Mouse (Mus musculus) neural tube, embryonic 13.5 days (tissue): ENCODE results near the gene Lrp8. TPM values are rescaled to one million over a fixed set of nuclear protein-coding genes. Genes with fewer than 3 reads are reported as not detected.

Source experiments
- ATAC-seq: fragments of 200-750 bp; cut with Nextera tagmentation; 2 replicates; pipeline ENCODE4 v1.8.0; 2017; ENCODE audit warnings: low read depth, mild to moderate bottlenecking, moderate TSS enrichment, moderate library complexity
- H3K27ac ChIP-seq: fragments of 300-500 bp; sonication (generic); replicated peaks from 2 replicates; pipeline ENCODE4 v1.5.1; 2015; ENCODE audit warnings: moderate library complexity, mild to moderate bottlenecking, inconsistent platforms
- H3K27me3 ChIP-seq: fragments of 300-500 bp; sonication (generic); 2 replicates; pipeline ENCODE4 v1.6.1; 2015; ENCODE audit warnings: mild to moderate bottlenecking, inconsistent platforms
- H3K36me3 ChIP-seq: fragments of 300-500 bp; sonication (generic); 2 replicates; pipeline ENCODE4 v1.6.1; 2015; ENCODE audit warnings: mild to moderate bottlenecking, inconsistent platforms
- H3K4me1 ChIP-seq: fragments of 300-500 bp; sonication (generic); replicated peaks from 2 replicates; pipeline ENCODE4 v1.6.1; 2015; ENCODE audit warnings: inconsistent platforms
- H3K4me2 ChIP-seq: fragments of 300-500 bp; sonication (generic); 2 replicates; pipeline ENCODE4 v1.6.1; 2015; ENCODE audit warnings: inconsistent platforms, mild to moderate bottlenecking, moderate library complexity
- H3K4me3 ChIP-seq: fragments of 300-500 bp; sonication (generic); 2 replicates; pipeline ENCODE4 v1.5.1; 2015; ENCODE audit warnings: mild to moderate bottlenecking, inconsistent platforms
- H3K9ac ChIP-seq: fragments of 300-500 bp; sonication (generic); 2 replicates; pipeline ENCODE4 v1.6.1; 2015; ENCODE audit warnings: moderate library complexity, mild to moderate bottlenecking, inconsistent platforms
- H3K9me3 ChIP-seq: fragments of 300-500 bp; sonication (generic); 2 replicates; pipeline ENCODE4 v1.6.1; 2016; ENCODE audit warnings: inconsistent platforms
- WGBS: fragments of 180-500 bp; shearing (Covaris S2); methylation state at CpG from one replicate; pipeline ENCODE4 v1.1.7; 2015; 5-methylcytosine and 5-hydroxymethylcytosine counted together
- polyA plus RNA-seq: library from polyadenylated mRNA; unstranded; fragments of >200 nt; fragmentation: Nextera tagmentation; extraction: Ambion mirVana; gene quantifications from 2 replicates; pipeline ENCODE4 v1.2.1, GENCODE M21; 2015

Gene Lrp8
- polyA plus RNA-seq, 1 experiment from 2014 or later, result 51.2 TPM

- Histone ChIP-seq H3K9me3 (no peaks in the 10 kb centered on the region), H3K4me2 (no peak overlapping the region), H3K4me1 (no peaks in the 10 kb centered on the region), H3K27me3 (no peaks in the 10 kb centered on the region), H3K9ac (no peak overlapping the region), H3K27ac (no peak overlapping the region), H3K4me3 (no peak overlapping the region), H3K36me3 (peaks cover 48% of the 10 kb centered on the region)
- no peak for ATAC-seq
- 85% methylated on average over 5 of the region's 5 CpGs for WGBS
These were observed 97.3 kb downstream of the Lrp8 start for GRCm38 (mm10) chr4:107899211-107899927.

- Histone ChIP-seq H3K27me3 (no peaks in the 10 kb centered on the region), H3K27ac (no peak overlapping the region), H3K4me3 (no peak overlapping the region), H3K36me3 (peaks cover 44% of the 10 kb centered on the region), H3K9me3 (no peaks in the 10 kb centered on the region), H3K4me1 (no peaks in the 10 kb centered on the region), H3K4me2 (no peak overlapping the region), H3K9ac (no peak overlapping the region)
- no peak for ATAC-seq
- 86% methylated on average over 3 of the region's 3 CpGs for WGBS
These were observed 98.1 kb downstream of the Lrp8 start for GRCm38 (mm10) chr4:107900206-107900605.

- no peak overlapping the region for H3K9ac ChIP-seq
- H3K4me1 ChIP-seq, result no peaks in the 10 kb centered on the region
- peaks cover 30% of the 10 kb centered on the region for H3K36me3 ChIP-seq
- no peak overlapping the region for H3K4me2 ChIP-seq
- no peak overlapping the region for H3K27ac ChIP-seq
- no peak for ATAC-seq
- no peak overlapping the region for H3K4me3 ChIP-seq
- H3K9me3 ChIP-seq, result no peaks in the 10 kb centered on the region
- WGBS, result 93% methylated on average over 10 of the region's 10 CpGs
- no peaks in the 10 kb centered on the region for H3K27me3 ChIP-seq
These were observed 102.2 kb downstream of the Lrp8 start for GRCm38 (mm10) chr4:107904252-107904651.

- Histone ChIP-seq H3K4me2 (no peak overlapping the region), H3K4me3 (no peak overlapping the region), H3K27me3 (no peaks in the 10 kb centered on the region), H3K9ac (no peak overlapping the region), H3K36me3 (peaks cover 45% of the 10 kb centered on the region), H3K9me3 (no peaks in the 10 kb centered on the region), H3K4me1 (no peaks in the 10 kb centered on the region), H3K27ac (no peak overlapping the region)
- WGBS, result 88% methylated on average over 9 of the region's 9 CpGs
- ATAC-seq, result no peak
These were observed 104.5 kb downstream of the Lrp8 start for GRCm38 (mm10) chr4:107906561-107906960.

GRCm38 (mm10) chr4:107910020-107910419 lies 108.0 kb downstream of the Lrp8 start:
- H3K9ac ChIP-seq, result no peak overlapping the region
- no peak for ATAC-seq
- H3K27me3 ChIP-seq, result no peaks in the 10 kb centered on the region
- WGBS, result 90% methylated on average over 4 of the region's 4 CpGs
- no peak overlapping the region for H3K4me3 ChIP-seq
- H3K36me3 ChIP-seq, result peaks cover 59% of the 10 kb centered on the region
- no peak overlapping the region for H3K27ac ChIP-seq
- no peaks in the 10 kb centered on the region for H3K4me1 ChIP-seq
- no peak overlapping the region for H3K4me2 ChIP-seq
- H3K9me3 ChIP-seq, result no peaks in the 10 kb centered on the region

DNA sequence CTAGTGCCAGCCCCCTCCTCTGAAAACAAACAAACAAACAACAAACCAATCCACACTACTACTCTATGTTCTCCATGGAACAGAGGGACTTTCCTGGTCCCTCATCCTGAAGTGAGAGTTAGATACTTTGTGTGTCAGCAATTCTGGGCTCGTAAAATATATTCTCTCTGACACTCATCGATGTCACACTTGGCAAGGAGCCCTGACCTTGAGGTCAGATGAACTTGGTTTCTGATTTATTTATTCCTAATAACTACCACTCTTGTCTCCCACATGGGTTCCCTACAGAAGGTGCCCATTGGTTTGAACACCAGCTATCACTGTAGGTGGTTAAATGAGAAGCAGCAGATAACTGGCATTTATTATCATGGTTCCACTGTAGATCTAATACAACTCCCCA lies 118.3 kb downstream of the Lrp8 start:
- no peak for ATAC-seq
- no peaks in the 10 kb centered on the region for H3K27me3 ChIP-seq
- H3K9me3 ChIP-seq, result no peaks in the 10 kb centered on the region
- no peak overlapping the region for H3K27ac ChIP-seq
- H3K4me2 ChIP-seq, result no peak overlapping the region
- WGBS, result 82% methylated on average over 2 of the region's 2 CpGs
- H3K4me3 ChIP-seq, result no peak overlapping the region
- peaks cover 20% of the 10 kb centered on the region for H3K4me1 ChIP-seq
- H3K9ac ChIP-seq, result no peak overlapping the region
- H3K36me3 ChIP-seq, result no peaks in the 10 kb centered on the region

- Histone ChIP-seq H3K27me3 (no peaks in the 10 kb centered on the region), H3K4me3 (no peak overlapping the region), H3K36me3 (no peaks in the 10 kb centered on the region), H3K4me2 (no peak overlapping the region), H3K4me1 (peaks cover 20% of the 10 kb centered on the region), H3K9me3 (no peaks in the 10 kb centered on the region), H3K9ac (no peak overlapping the region), H3K27ac (no peak overlapping the region)
- 76% methylated on average over 8 of the region's 8 CpGs for WGBS
- no peak for ATAC-seq
These were observed 119.2 kb downstream of the Lrp8 start for GRCm38 (mm10) chr4:107921152-107921695.

- H3K4me1 ChIP-seq, result peaks cover 20% of the 10 kb centered on the region
- no peaks in the 10 kb centered on the region for H3K36me3 ChIP-seq
- WGBS, result 48% methylated on average over 4 of the region's 4 CpGs
- H3K4me2 ChIP-seq, result peak overlapping the region; percentile 72
- H3K9me3 ChIP-seq, result no peaks in the 10 kb centered on the region
- peak overlapping the region; percentile 5; the same call in 1 of the 2 replicates for H3K4me3 ChIP-seq
- H3K27me3 ChIP-seq, result no peaks in the 10 kb centered on the region
- no peak overlapping the region for H3K27ac ChIP-seq
- ATAC-seq, result no peak
- H3K9ac ChIP-seq, result no peak overlapping the region
These were observed 119.9 kb downstream of the Lrp8 start for GRCm38 (mm10) chr4:107921952-107922351.

DNA sequence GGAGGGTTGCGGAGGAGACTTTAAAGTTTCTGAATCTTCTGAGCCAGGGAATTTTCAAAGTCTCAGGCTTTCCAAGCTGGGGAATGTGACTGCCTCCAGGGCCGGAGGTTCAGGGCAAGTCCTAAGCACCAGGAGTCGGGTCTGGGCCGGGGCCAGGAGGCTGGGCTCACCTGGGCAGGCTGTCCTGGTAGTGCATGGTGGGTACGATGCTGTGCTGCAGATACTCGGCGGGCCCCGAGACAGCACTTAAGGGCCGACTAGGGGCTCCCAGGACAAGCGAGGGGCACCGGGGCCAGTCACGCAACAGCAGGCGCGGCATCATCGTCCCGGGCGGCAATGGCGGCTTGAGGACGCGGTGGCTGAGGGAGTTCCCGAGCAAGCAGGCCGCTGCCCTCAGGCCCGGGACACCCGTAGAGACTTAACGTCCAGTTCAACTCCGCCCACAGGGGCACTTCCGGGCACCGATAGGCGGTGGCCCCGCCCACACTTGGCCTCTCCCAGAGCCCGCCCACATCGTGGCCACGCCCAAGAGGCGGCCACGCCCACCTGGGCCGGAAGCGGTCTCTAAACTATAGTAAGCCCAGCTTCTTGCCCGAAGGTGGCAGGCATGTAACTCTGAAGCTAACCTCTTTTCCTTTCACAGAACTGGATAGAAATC lies 121.2 kb downstream of the Lrp8 start, which contains the start of gene Cpt2:
Gene Cpt2 (minus strand): TSS at position 466 of the 658 bp plus-strand sequence.
- peak within 1 kb of the TSS; percentile 72 for H3K9ac ChIP-seq
- H3K4me3 ChIP-seq, result peak within 1 kb of the TSS; percentile 59
- peak within 1 kb of the TSS; percentile 72 for H3K4me2 ChIP-seq
- H3K27ac ChIP-seq, result peak within 1 kb of the TSS; percentile 54; the same call in 1 of the 2 replicates
- H3K4me1 ChIP-seq, result peaks cover 20% of the 10 kb centered on the region
- peak; percentile 87 for ATAC-seq
- H3K36me3 ChIP-seq, result no peaks in the 10 kb centered on the region
- no peaks in the 10 kb centered on the region for H3K27me3 ChIP-seq
- H3K9me3 ChIP-seq, result no peaks in the 10 kb centered on the region
- WGBS, result 1% methylated on average over 38 of the region's 38 CpGs

DNA sequence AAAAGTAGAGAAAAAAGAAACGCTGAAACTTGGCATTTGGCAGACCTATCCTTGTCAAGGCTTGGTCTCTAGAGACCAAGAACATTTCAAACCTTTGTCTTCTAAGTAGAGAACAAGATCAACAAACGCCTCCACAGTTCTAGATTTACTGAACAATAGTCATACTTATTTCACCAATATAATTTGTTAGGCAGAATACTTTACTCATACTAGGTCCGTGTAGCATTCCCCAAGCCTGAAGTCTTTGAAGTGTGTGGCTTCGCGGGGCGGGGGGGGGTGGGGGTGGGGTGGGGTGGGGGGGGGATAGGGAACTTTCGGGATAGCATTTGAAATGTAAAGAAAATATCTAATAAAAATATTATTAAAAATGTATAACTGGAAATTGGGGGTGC lies 121.7 kb downstream of the Lrp8 start:
- Histone ChIP-seq H3K4me1 (peaks cover 20% of the 10 kb centered on the region), H3K36me3 (no peaks in the 10 kb centered on the region), H3K27ac (no peak overlapping the region), H3K27me3 (no peaks in the 10 kb centered on the region), H3K9me3 (no peaks in the 10 kb centered on the region), H3K4me3 (peak overlapping the region; percentile 59), H3K9ac (0 out of 2 replicates have a peak overlapping the region, but pooled peaks have one; percentile 72), H3K4me2 (peak overlapping the region; percentile 72)
- no peak; the same call in 1 of the 2 replicates for ATAC-seq
- WGBS, result 52% methylated on average over 7 of the region's 7 CpGs
